Mouse (Mus musculus) adrenal gland, adult 8-10 months (tissue): Measurements from ENCODE around the gene Abcf1. TPM values are rescaled to one million over a fixed set of nuclear protein-coding genes. Genes with fewer than 3 reads are reported as not detected.
"Not testable (repeated sequence)": the region's sequence is repeated elsewhere in the genome, so short reads cannot be mapped to it uniquely, and the experiment has no call there.

Source experiments
- DNase-seq: peaks from one replicate; pipeline ENCODE4 v3.0.0; 2022
- total RNA-seq, 4 experiments: library from RNA; stranded (reverse); gene quantifications; 2 replicates each; pipeline ENCODE4 v1.2.4; 2022

Abcf1 gene
- total RNA-seq, 4 experiments from 2014 or later: 87.1 to 104 (median 93.9) TPM

GRCm38 (mm10) chr17:35978811-35979400 lies 9.3 kb upstream of the Abcf1 start:
- peak; percentile 44 for DNase-seq

- no peak for DNase-seq
Measured at GRCm38 (mm10) chr17:35972131-35972530, 2.6 kb upstream of the Abcf1 start.

GRCm38 (mm10) chr17:35967621-35968020 lies 1.9 kb downstream of the Abcf1 start:
- no peak for DNase-seq

GRCm38 (mm10) chr17:35963279-35963678 lies 6.3 kb downstream of the Abcf1 start:
- DNase-seq: no peak

GRCm38 (mm10) chr17:35958533-35959223 lies 10.9 kb downstream of the Abcf1 start:
- no peak for DNase-seq

- no peak for DNase-seq
Measured at GRCm38 (mm10) chr17:35954665-35955064, 14.9 kb downstream of the Abcf1 start.

GRCm38 (mm10) chr17:35952559-35952958 lies 17.0 kb downstream of the Abcf1 start:
- not testable (repeated sequence) for DNase-seq

- DNase-seq: not testable (repeated sequence)
Measured at GRCm38 (mm10) chr17:35950946-35951345, 18.6 kb downstream of the Abcf1 start.

GRCm38 (mm10) chr17:35939941-35940340 lies 29.6 kb downstream of the Abcf1 start:
- DNase-seq: no peak

- no peak for DNase-seq
Measured at GRCm38 (mm10) chr17:35939108-35939507, 30.5 kb downstream of the Abcf1 start.

GRCm38 (mm10) chr17:35937700-35938348 lies 31.7 kb downstream of the Abcf1 start:
- DNase-seq: no peak

GRCm38 (mm10) chr17:35935763-35936162 lies 33.8 kb downstream of the Abcf1 start:
- DNase-seq: not testable (repeated sequence)

- DNase-seq: no peak
Measured at GRCm38 (mm10) chr17:35932608-35933007, 37.0 kb downstream of the Abcf1 start.

GRCm38 (mm10) chr17:35930627-35931026 lies 38.9 kb downstream of the Abcf1 start:
- no peak for DNase-seq

GRCm38 (mm10) chr17:35929534-35929933 lies 40.0 kb downstream of the Abcf1 start:
- no peak for DNase-seq

- no peak for DNase-seq
Measured at GRCm38 (mm10) chr17:35927471-35927870, 42.1 kb downstream of the Abcf1 start.

GRCm38 (mm10) chr17:35923281-35923680 lies 46.3 kb downstream of the Abcf1 start:
- DNase-seq: no peak

- DNase-seq: no peak
Measured at GRCm38 (mm10) chr17:35922566-35922965, 47.0 kb downstream of the Abcf1 start.

GRCm38 (mm10) chr17:35921710-35922109 lies 47.9 kb downstream of the Abcf1 start:
- no peak for DNase-seq

GRCm38 (mm10) chr17:35920862-35921562 lies 48.5 kb downstream of the Abcf1 start:
- no peak for DNase-seq

- DNase-seq: no peak
Measured at GRCm38 (mm10) chr17:35920384-35920783, 49.2 kb downstream of the Abcf1 start.

- DNase-seq: no peak
Measured at GRCm38 (mm10) chr17:35919864-35920301, 49.7 kb downstream of the Abcf1 start.
